Mouse (Mus musculus): ENCODE results near the gene Phlpp1. TPM values are rescaled to one million over a fixed set of nuclear protein-coding genes. Genes with fewer than 3 reads are reported as not detected.

The Phlpp1 gene
- polyA plus RNA-seq, 1 experiment from 2014 or later = 0.73 TPM

GRCm38 (mm10) chr1:106374274-106374673 lies 202.7 kb downstream of the Phlpp1 start:
- no peak overlapping the region for H3K27ac ChIP-seq (ENCODE audit: low read depth)
- no peaks in the 10 kb centered on the region for H3K9me3 ChIP-seq (ENCODE audit: low read length)
- ATAC-seq (no peak), DNase-seq (no peak)
- no peaks in the 10 kb centered on the region for H3K27me3 ChIP-seq (ENCODE audit: insufficient read depth, low read length)
- H3K4me3 ChIP-seq (ENCODE audit: low read depth, low read length) = no peak overlapping the region
- no peaks in the 10 kb centered on the region for H3K4me1 ChIP-seq (ENCODE audit: insufficient read depth)
- TF ChIP-seq CTCF (IDR thresholded peaks at IDR 0.05; ENCODE audit: low read depth) = no peak
- TF ChIP-seq EP300 (IDR thresholded peaks at IDR 0.05; ENCODE audit: low read depth) = no peak
- H3K9ac ChIP-seq (replicated peaks) = no peak overlapping the region
- no peak overlapping the region for H3K4me2 ChIP-seq (ENCODE audit: low read depth, low read length)
- H3K36me3 ChIP-seq (replicated peaks; ENCODE audit: insufficient read depth, low read length) = peaks cover 5% of the 10 kb centered on the region; the same call in 1 of the 2 replicates
- 77% methylated on average over 2 of the region's 2 CpGs for WGBS (ENCODE audit: insufficient replicate concordance)

GRCm38 (mm10) chr1:106374971-106375370 lies 203.4 kb downstream of the Phlpp1 start:
- WGBS (ENCODE audit: insufficient replicate concordance) = 66% methylated on average over 4 of the region's 4 CpGs
- H3K27ac ChIP-seq (ENCODE audit: low read depth) = no peak overlapping the region
- no peak for ATAC-seq
- no peaks in the 10 kb centered on the region for H3K4me1 ChIP-seq (ENCODE audit: insufficient read depth)
- H3K9me3 ChIP-seq (ENCODE audit: low read length) = no peaks in the 10 kb centered on the region
- no peak overlapping the region for H3K4me3 ChIP-seq (ENCODE audit: low read depth, low read length)
- H3K4me2 ChIP-seq (ENCODE audit: low read depth, low read length) = no peak overlapping the region
- DNase-seq = no peak
- H3K36me3 ChIP-seq (replicated peaks; ENCODE audit: insufficient read depth, low read length) = 0 out of 2 replicates have a peak, but pooled peaks cover 3% of the 10 kb centered on the region
- no peaks in the 10 kb centered on the region for H3K27me3 ChIP-seq (ENCODE audit: insufficient read depth, low read length)
- TF ChIP-seq CTCF (IDR thresholded peaks at IDR 0.05; ENCODE audit: low read depth) (no peak), EP300 (IDR thresholded peaks at IDR 0.05; ENCODE audit: low read depth) (no peak)
- H3K9ac ChIP-seq (replicated peaks) = no peak overlapping the region

- H3K9me3 ChIP-seq (ENCODE audit: low read length) = no peaks in the 10 kb centered on the region
- ATAC-seq = no peak
- H3K4me1 ChIP-seq (ENCODE audit: insufficient read depth) = no peaks in the 10 kb centered on the region
- WGBS (ENCODE audit: insufficient replicate concordance) = 71% methylated on average over 3 of the region's 3 CpGs
- DNase-seq = no peak
- no peak overlapping the region for H3K9ac ChIP-seq (replicated peaks)
- TF ChIP-seq EP300 (IDR thresholded peaks at IDR 0.05; ENCODE audit: low read depth) = no peak
- TF ChIP-seq CTCF (IDR thresholded peaks at IDR 0.05; ENCODE audit: low read depth) = no peak
- H3K36me3 ChIP-seq (replicated peaks; ENCODE audit: insufficient read depth, low read length) = 0 out of 2 replicates have a peak, but pooled peaks cover 3% of the 10 kb centered on the region
- no peak overlapping the region for H3K4me3 ChIP-seq (ENCODE audit: low read depth, low read length)
- no peak overlapping the region for H3K27ac ChIP-seq (ENCODE audit: low read depth)
- no peak overlapping the region for H3K4me2 ChIP-seq (ENCODE audit: low read depth, low read length)
- no peaks in the 10 kb centered on the region for H3K27me3 ChIP-seq (ENCODE audit: insufficient read depth, low read length)
Measured at GRCm38 (mm10) chr1:106376003-106376402, 204.5 kb downstream of the Phlpp1 start.

GRCm38 (mm10) chr1:106380465-106380864 lies 208.9 kb downstream of the Phlpp1 start:
- WGBS (ENCODE audit: insufficient replicate concordance) = 76% methylated on average over 1 of the region's 1 CpGs
- DNase-seq (no peak), ATAC-seq (no peak)
- TF ChIP-seq EP300 (IDR thresholded peaks at IDR 0.05; ENCODE audit: low read depth) (no peak), CTCF (IDR thresholded peaks at IDR 0.05; ENCODE audit: low read depth) (no peak)
- Histone ChIP-seq H3K4me2 (ENCODE audit: low read depth, low read length) (no peak overlapping the region), H3K9ac (replicated peaks) (no peak overlapping the region), H3K4me1 (ENCODE audit: insufficient read depth) (no peaks in the 10 kb centered on the region), H3K27me3 (ENCODE audit: insufficient read depth, low read length) (no peaks in the 10 kb centered on the region), H3K4me3 (ENCODE audit: low read depth, low read length) (no peak overlapping the region), H3K27ac (ENCODE audit: low read depth) (no peak overlapping the region), H3K36me3 (replicated peaks; ENCODE audit: insufficient read depth, low read length) (0 out of 2 replicates have a peak, but pooled peaks cover 3% of the 10 kb centered on the region), H3K9me3 (ENCODE audit: low read length) (no peaks in the 10 kb centered on the region)

GRCm38 (mm10) chr1:106386542-106386941 lies 215.0 kb downstream of the Phlpp1 start:
- no peaks in the 10 kb centered on the region for H3K9me3 ChIP-seq (ENCODE audit: low read length)
- H3K4me2 ChIP-seq (ENCODE audit: low read depth, low read length) = no peak overlapping the region
- H3K4me3 ChIP-seq (ENCODE audit: low read depth, low read length) = no peak overlapping the region
- no peaks in the 10 kb centered on the region; the same call in 1 of the 2 replicates for H3K36me3 ChIP-seq (replicated peaks; ENCODE audit: insufficient read depth, low read length)
- no peak overlapping the region for H3K9ac ChIP-seq (replicated peaks)
- H3K4me1 ChIP-seq (ENCODE audit: insufficient read depth) = no peaks in the 10 kb centered on the region
- H3K27me3 ChIP-seq (ENCODE audit: insufficient read depth, low read length) = no peaks in the 10 kb centered on the region
- no peak for TF ChIP-seq EP300 (IDR thresholded peaks at IDR 0.05; ENCODE audit: low read depth)
- TF ChIP-seq CTCF (IDR thresholded peaks at IDR 0.05; ENCODE audit: low read depth) = no peak
- H3K27ac ChIP-seq (ENCODE audit: low read depth) = no peak overlapping the region
- 74% methylated on average over 5 of the region's 5 CpGs for whole genome bisulfite sequencing (ENCODE audit: insufficient replicate concordance)
- no peak for ATAC-seq
- DNase-seq = no peak

- DNase-seq (no peak), ATAC-seq (no peak)
- no peaks in the 10 kb centered on the region for H3K9me3 ChIP-seq (ENCODE audit: low read length)
- no peak overlapping the region for H3K4me3 ChIP-seq (ENCODE audit: low read depth, low read length)
- H3K9ac ChIP-seq (replicated peaks) = no peak overlapping the region
- H3K27me3 ChIP-seq (ENCODE audit: insufficient read depth, low read length) = no peaks in the 10 kb centered on the region
- WGBS (ENCODE audit: insufficient replicate concordance) = 82% methylated on average over 4 of the region's 4 CpGs
- peaks cover 2% of the 10 kb centered on the region for H3K36me3 ChIP-seq (replicated peaks; ENCODE audit: insufficient read depth, low read length)
- TF ChIP-seq EP300 (IDR thresholded peaks at IDR 0.05; ENCODE audit: low read depth) (no peak), CTCF (IDR thresholded peaks at IDR 0.05; ENCODE audit: low read depth) (no peak)
- H3K4me1 ChIP-seq (ENCODE audit: insufficient read depth) = no peaks in the 10 kb centered on the region
- no peak overlapping the region for H3K27ac ChIP-seq (ENCODE audit: low read depth)
- H3K4me2 ChIP-seq (ENCODE audit: low read depth, low read length) = no peak overlapping the region
Measured at GRCm38 (mm10) chr1:106387264-106387663, 215.7 kb downstream of the Phlpp1 start.

- Histone ChIP-seq H3K4me3 (ENCODE audit: low read depth, low read length) (no peak overlapping the region), H3K9ac (replicated peaks) (no peak overlapping the region), H3K4me1 (ENCODE audit: insufficient read depth) (no peaks in the 10 kb centered on the region), H3K9me3 (ENCODE audit: low read length) (no peaks in the 10 kb centered on the region), H3K36me3 (replicated peaks; ENCODE audit: insufficient read depth, low read length) (peaks cover 6% of the 10 kb centered on the region), H3K27me3 (ENCODE audit: insufficient read depth, low read length) (no peaks in the 10 kb centered on the region), H3K27ac (ENCODE audit: low read depth) (no peak overlapping the region), H3K4me2 (ENCODE audit: low read depth, low read length) (no peak overlapping the region)
- ATAC-seq = no peak
- 16% methylated on average over 5 of the region's 5 CpGs for whole genome bisulfite sequencing (ENCODE audit: insufficient replicate concordance)
- peak; percentile 74 for DNase-seq
- no peak for TF ChIP-seq EP300 (IDR thresholded peaks at IDR 0.05; ENCODE audit: low read depth)
- peak; percentile 75 for TF ChIP-seq CTCF (IDR thresholded peaks at IDR 0.05; ENCODE audit: low read depth)
Measured at GRCm38 (mm10) chr1:106389673-106390072, 218.1 kb downstream of the Phlpp1 start.
